Mouse (Mus musculus): ENCODE results near the gene Gm6588.
A peak's percentile ranks its signal among the peaks of the same experiment; 100 is the strongest.
"Not testable (repeated sequence)": the region's sequence is repeated elsewhere in the genome, so short reads cannot be mapped to it uniquely, and the experiment has no call there.

The Gm6588 gene

DNA sequence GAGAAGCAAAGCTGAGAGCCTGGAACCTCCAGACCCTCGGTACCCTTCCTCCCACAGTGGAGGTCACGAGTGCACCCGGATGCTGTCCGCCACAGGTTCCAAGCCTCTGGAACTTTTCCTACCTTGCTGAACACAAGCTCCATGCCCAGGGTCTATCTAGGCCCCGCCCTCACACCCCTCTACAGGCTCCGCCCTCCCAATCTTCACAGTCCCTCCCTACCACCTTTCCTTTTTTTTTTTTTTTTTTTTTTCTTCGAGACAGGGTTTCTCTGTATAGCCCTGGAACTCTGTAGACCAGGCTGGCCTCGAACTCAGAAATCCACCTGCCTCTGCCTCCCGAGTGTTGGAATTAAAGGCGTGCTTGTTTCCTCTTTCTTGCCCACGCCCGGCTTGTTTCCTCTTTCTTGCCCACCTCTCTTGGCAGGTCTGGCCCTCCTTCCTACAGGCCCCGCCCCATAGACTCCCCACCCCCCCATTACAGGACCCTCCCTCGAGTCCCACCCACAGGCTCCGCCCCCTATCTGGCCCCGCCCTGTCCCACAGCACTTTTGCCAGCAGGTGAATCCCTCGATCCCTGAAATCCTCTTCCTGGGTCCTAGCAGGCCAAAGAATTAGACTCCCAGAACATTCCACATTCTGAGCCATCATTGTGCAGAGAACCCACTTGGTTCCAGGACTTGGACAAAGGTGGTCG is at the start of gene Gm6588:
Gene Gm6588 (plus strand): TSS at position 680 of the 694 bp plus-strand sequence.
- no peak for DNase-seq (ENCODE audit: low read depth, low spot score)

GRCm38 (mm10) chr5:112402437-112402836 is 46.8 kb upstream of the Gm6588 start:
- no peak for DNase-seq (ENCODE audit: low read depth, low spot score)

- no peak for DNase-seq (ENCODE audit: low read depth, low spot score)
Measured at GRCm38 (mm10) chr5:112406017-112406416, 43.2 kb upstream of the Gm6588 start.

DNA sequence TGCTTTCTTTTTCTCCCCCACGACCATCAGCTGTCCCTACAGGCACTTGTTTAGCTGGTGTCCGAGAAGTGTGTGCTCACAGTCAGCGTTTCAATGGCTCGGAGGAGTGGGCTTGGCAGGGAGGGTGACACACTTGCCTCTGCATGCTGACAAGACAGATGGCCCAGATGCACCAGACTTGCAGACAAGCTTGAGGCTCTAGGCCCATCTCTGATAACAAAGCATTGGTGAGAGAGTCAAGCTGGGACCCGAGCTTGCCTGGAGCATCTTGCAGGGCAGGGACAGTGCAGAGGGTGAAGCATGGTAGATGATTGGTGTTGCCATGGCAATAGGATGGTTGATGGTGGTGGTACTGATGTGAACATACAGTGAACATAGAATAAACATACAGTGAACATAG is 40.0 kb upstream of the Gm6588 start:
- no peak for DNase-seq (ENCODE audit: low read depth, low spot score)

DNA sequence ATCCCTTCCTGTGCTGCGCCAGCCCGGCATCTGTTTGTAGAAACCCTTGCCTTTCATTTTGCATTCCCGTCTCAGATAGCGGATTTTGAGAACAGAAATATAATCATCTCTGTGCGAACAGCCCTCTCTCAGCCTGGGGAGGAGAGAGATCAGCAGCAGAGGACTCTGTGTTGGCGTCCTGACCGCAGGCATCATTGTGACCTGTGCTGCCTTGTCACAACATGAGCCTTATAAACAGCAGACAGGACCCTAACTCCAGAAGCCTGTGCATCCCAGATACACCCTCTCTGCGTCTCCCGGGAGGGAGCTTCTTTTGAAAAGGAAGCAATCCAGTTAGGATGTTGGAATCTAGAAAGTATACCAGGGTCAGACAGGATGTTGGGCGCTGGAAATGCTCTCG is 38.2 kb upstream of the Gm6588 start:
- DNase-seq (ENCODE audit: low read depth, low spot score) = no peak

- DNase-seq (ENCODE audit: low read depth, low spot score) = peak; percentile 79
Measured at GRCm38 (mm10) chr5:112411514-112412335, 37.5 kb upstream of the Gm6588 start.

- DNase-seq (ENCODE audit: low read depth, low spot score) = not testable (repeated sequence)
Measured at GRCm38 (mm10) chr5:112412781-112413180, 36.4 kb upstream of the Gm6588 start.

DNA sequence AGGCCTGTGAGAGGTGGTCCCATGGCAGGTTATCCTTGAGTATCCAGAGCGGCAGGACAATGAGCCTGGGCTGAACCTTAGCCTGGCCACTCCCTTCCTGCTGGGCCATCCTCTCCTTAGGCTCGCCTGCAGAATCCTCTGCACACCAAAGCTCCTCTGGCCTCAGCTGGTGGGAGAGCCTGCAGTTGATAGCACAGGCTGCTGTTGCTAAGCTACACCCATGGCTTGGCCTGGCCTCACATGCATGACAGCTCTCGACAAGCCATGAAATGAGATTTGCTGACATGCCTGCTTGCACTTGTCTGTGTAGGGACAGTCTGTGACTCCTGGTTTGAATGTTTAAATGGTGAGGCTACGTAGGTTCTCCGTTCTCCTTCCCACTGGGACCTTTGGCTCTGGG is 32.6 kb upstream of the Gm6588 start:
- DNase-seq (ENCODE audit: low read depth, low spot score) = no peak

DNA sequence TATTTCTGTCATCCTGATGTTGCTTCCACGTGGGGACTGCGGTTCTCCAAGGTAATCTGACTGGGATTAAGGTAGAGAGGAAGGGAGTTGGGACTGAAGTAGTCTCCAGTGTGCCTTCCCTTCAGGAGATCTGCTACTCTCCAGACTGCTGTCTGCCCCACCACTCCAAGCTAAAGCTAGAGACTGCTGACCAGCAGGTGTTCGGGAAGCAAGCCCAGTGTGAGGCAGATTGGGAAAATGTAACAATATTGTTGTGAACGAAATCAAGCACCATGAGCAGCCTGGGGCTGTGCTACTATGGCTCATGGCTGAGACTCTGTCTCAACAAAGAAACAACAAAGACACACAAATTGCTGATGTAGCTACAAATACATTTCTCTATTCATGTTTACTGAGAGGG is 31.2 kb upstream of the Gm6588 start:
- DNase-seq (ENCODE audit: low read depth, low spot score) = no peak

GRCm38 (mm10) chr5:112419535-112419934 is 29.7 kb upstream of the Gm6588 start:
- no peak for DNase-seq (ENCODE audit: low read depth, low spot score)

- no peak for DNase-seq (ENCODE audit: low read depth, low spot score)
Measured at GRCm38 (mm10) chr5:112426635-112427034, 22.6 kb upstream of the Gm6588 start.

DNA sequence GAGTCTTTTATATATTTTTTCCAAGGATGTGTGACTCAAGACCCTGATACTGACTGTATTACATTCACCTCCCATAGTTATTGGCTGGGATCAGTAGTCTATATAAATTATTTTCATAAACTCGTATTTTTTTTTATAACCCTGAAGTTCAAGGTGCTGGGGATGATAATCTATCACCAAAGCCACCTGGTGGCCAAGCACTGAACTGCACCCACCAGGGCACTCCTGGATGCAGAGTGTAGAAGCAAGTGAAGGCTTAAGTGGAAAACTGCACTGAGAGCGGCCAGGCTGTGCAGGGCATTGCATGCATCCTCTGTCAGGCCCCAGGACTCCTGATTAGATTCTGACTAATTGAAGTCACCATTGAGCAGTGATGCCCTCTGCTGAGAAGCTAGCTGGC is 21.9 kb upstream of the Gm6588 start:
- no peak for DNase-seq (ENCODE audit: low read depth, low spot score)

DNA sequence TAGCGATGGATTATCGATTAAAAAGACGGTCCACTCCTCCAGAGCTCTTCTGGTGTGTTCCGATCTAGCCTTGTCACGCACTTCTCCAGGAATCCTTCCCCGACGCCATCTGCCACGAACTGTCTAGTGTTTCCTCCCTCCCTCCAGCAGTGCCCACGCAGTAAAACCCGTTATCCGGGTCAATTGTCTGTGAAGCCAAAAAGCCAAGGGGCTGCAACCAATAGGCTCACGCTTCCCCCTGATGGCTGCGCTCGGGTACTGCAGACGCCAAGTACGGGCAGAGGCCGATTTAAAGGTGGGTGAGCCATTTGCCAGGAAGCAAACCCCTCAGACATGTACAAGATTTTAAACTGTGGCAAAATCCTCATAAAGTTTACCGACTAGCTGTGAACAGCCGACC is 20.3 kb upstream of the Gm6588 start:
- no peak for DNase-seq (ENCODE audit: low read depth, low spot score)

- DNase-seq (ENCODE audit: low read depth, low spot score) = no peak
Measured at GRCm38 (mm10) chr5:112431120-112431775, 18.0 kb upstream of the Gm6588 start.

DNA sequence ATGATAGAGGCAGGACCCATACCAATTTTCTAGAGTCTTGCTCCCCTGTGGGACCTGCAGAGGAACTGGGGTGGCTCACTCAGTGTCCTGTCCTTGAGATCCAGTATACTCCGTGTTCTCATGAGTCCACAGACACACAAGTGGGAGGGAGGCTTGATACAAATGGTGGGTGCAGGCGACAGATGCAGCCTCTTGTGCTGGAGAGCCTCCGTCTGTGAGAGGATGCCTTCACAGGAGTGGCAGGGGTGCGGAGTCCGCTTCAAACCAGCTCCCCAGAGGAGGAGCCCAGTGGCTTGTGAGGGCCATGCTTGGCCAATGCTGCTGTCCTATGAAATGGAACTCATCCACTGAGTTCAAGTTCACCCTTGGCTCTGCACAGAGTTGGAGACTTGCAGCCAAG is 17.2 kb upstream of the Gm6588 start:
- no peak for DNase-seq (ENCODE audit: low read depth, low spot score)

GRCm38 (mm10) chr5:112433004-112433403 is 16.2 kb upstream of the Gm6588 start:
- DNase-seq (ENCODE audit: low read depth, low spot score) = no peak

DNA sequence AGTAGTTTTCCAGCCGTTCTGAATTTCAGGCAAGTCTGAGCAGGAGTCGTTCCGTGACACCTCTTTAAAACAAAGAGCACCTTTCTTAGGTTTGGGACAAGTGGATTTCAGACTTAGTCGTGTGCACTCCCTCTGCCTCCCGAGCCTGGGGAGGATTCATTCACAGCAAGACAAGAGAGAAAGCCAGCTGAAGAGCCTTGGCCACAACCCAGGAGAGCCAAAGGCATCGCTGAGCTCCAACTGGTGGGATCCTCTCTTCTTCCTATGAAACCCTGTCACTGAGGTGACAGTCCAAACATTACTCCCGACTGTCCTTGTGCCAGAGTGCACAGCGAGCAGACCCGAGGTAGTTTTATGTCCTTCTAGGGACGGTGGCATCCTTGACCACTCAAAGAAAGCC is 10.7 kb upstream of the Gm6588 start:
- no peak for DNase-seq (ENCODE audit: low read depth, low spot score)

DNA sequence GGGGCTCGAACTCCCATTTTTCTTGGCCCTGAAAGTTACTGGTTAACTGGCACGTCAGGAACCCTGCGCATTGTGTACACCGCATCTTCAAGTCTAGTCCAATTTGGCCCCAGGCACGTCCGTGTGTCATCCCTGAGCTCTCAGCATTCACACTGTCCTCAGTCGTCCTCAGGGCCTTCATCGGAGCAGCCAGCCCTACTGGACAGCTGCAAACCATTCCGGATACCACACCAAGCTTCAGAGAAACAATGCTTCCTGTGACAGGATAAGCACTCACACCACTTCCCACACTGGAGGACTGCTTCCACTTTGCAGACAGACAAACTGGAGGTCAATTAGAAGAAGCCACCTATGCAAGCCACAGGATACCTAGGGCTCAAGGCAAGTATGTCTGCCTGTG is 3.9 kb downstream of the Gm6588 start:
- DNase-seq (ENCODE audit: low read depth, low spot score) = no peak

DNA sequence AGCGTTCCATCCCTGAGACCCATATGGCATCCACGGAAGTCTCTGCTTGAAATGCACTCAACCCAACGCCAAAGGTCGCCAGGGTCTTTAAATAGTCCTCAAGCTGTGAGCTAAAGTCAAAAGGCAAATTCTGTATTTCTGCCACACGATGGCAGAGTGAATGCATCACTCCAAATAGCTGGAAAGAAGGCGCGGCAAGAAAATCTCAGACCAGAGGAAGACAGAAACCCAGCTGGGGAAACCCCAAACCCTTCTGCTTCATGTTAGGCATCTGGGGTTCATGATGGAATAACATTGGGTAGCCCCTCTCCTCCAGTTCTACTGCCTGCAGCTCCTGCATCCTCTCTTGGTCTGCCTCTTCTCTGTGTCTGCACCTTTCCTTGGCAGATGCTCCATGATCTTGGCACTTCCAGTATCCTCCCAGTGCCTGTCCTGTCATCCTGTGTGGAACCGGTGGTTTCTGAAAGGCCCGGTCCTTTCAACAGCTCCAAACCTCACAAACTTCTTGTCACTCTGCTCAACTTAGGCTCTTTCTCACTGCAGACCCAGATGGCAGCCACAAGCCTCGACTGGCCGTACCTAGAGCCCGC is 5.8 kb downstream of the Gm6588 start:
- DNase-seq (ENCODE audit: low read depth, low spot score) = no peak

DNA sequence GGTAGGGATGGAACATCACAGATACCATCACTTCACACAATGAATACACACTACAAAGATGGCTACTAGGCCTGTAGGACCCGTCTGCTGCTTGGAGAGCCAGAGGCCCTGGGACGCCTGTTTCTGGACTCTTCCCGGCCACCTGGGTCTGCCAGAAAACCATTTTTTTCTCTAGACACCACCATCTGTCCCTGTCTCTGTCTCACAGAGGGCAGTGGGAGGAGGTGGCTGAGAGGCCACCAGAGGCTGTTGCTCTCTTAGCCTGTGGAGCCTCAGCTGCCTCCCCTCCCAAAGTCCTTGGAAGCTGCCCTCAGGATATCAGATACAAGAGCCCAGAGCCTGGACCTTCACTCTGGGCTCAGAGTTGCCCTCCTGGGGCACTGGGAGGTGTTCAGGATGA is 10.7 kb downstream of the Gm6588 start:
- DNase-seq (ENCODE audit: low read depth, low spot score) = no peak

DNA sequence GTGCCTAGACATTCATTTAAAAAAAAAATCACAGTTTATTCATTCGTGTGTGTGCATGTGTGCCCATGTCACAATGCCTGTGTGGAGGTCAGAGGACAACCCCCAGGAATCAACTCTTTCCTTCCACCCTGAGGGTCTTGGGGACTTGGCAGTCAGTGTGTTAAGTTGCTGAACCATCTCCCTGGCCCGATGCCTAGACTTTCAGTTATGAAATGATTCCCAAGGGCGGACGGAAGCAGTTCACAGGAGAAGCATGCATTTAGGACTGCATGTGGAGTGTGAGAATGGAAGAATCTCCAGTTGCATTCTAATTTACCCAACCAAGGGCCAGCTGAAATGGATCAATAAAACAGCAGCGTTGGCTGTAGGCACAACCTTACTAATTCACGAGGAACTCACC is 17.1 kb downstream of the Gm6588 start:
- DNase-seq (ENCODE audit: low read depth, low spot score) = no peak

GRCm38 (mm10) chr5:112468986-112469581 is 19.9 kb downstream of the Gm6588 start:
- no peak for DNase-seq (ENCODE audit: low read depth, low spot score)

Data from telencephalon, adult 2 months (tissue).